Mouse (Mus musculus) liver, postnatal 0 days (tissue): ENCODE data around the gene Tmem72. TPM values are rescaled to one million over a fixed set of nuclear protein-coding genes. Genes with fewer than 3 reads are reported as not detected.
A peak's percentile ranks its signal among the peaks of the same experiment; 100 is the strongest.

Experiments used
- ATAC-seq: fragments of 200-750 bp; cut with Nextera tagmentation; 2 replicates; pipeline ENCODE4 v1.8.0; 2017; ENCODE audit warnings: mild to moderate bottlenecking, moderate library complexity
- DNase-seq: peaks from one replicate; pipeline ENCODE4 v3.0.0-alpha.2; 2016
- H3K27ac ChIP-seq: fragments of 300-500 bp; sonication (generic); 2 replicates; pipeline ENCODE4 v1.5.1; 2014; ENCODE audit warnings: antibody characterized with exemption, moderate library complexity, mild to moderate bottlenecking, low read depth
- H3K27me3 ChIP-seq: fragments of 300-500 bp; sonication (generic); 2 replicates; pipeline ENCODE4 v1.6.1; 2014; ENCODE audit warnings: low read length, control low read depth, mixed read lengths; ENCODE audit not compliant: insufficient read depth
- H3K36me3 ChIP-seq: fragments of 300-500 bp; sonication (generic); replicated peaks from 2 replicates; pipeline ENCODE4 v1.6.1; 2014; ENCODE audit warnings: mild to moderate bottlenecking, control low read depth, low read length, moderate library complexity, mixed read lengths; ENCODE audit not compliant: insufficient read depth
- H3K4me1 ChIP-seq: fragments of 300-500 bp; sonication (generic); 2 replicates; pipeline ENCODE4 v1.6.1; 2014; ENCODE audit warnings: antibody characterized with exemption, mild to moderate bottlenecking, control low read depth; ENCODE audit not compliant: insufficient read depth
- H3K4me2 ChIP-seq: fragments of 300-500 bp; sonication (generic); 2 replicates; pipeline ENCODE4 v1.6.1; 2014; ENCODE audit warnings: low read depth, mild to moderate bottlenecking, low read length, moderate library complexity, mixed read lengths
- H3K4me3 ChIP-seq: fragments of 300-500 bp; sonication (generic); 2 replicates; pipeline ENCODE4 v1.5.1; 2014; ENCODE audit warnings: low read depth, low read length
- H3K9ac ChIP-seq: fragments of 300-500 bp; sonication (generic); replicated peaks from 2 replicates; pipeline ENCODE4 v1.6.1; 2014; ENCODE audit warnings: mild to moderate bottlenecking, moderate library complexity
- H3K9me3 ChIP-seq: fragments of 300-500 bp; sonication (generic); 2 replicates; pipeline ENCODE4 v1.6.1; 2016; ENCODE audit warnings: mild to moderate bottlenecking, control low read depth, low read length, mixed read lengths
- CTCF ChIP-seq: sonication (generic); IDR thresholded peaks from 2 replicates; pipeline ENCODE4 v1.5.1; 2016; ENCODE audit warnings: antibody characterized with exemption, low read depth
- EP300 ChIP-seq: IDR thresholded peaks from 2 replicates; pipeline ENCODE4 v1.6.1; 2016; ENCODE audit warnings: antibody characterized with exemption, low read depth, mild to moderate bottlenecking
- WGBS: fragments of 180-500 bp; shearing (Covaris S2); extraction: QIAGEN DNeasy Blood & Tissue Kit; methylation state at CpG from one replicate; pipeline ENCODE4 v1.1.7; 2014; ENCODE audit not compliant: insufficient replicate concordance; 5-methylcytosine and 5-hydroxymethylcytosine counted together
- polyA plus RNA-seq: library from polyadenylated mRNA; unstranded; fragments of >200 nt; fragmentation: Nextera tagmentation; extraction: Ambion mirVana; gene quantifications from 2 replicates; pipeline ENCODE4 v1.2.1, GENCODE M21; 2015

Gene Tmem72
- polyA plus RNA-seq, 1 experiment from 2014 or later, result not detected

DNA sequence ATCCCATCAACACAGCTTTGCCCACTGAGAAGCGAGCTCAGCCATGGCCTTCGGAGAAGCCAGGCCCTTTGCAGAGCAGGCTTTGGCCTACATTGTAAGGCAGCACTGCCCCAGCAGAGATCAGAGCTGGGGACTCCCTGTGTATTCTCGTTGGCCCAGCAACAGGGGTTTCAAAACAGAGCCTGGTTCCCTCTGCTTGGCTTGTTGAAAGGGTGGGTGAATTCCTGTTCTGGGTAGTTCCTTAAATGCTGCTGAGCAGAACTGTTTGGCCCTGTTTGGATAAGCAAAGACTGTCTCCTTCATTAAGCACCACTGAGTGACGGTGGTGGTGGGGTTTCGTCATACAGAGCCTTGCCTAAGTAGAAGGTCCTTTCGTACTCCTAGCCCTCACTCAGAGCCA lies 52.7 kb downstream of the Tmem72 start:
- H3K4me3 ChIP-seq, result no peak overlapping the region
- no peaks in the 10 kb centered on the region for H3K27me3 ChIP-seq
- no peaks in the 10 kb centered on the region for H3K9me3 ChIP-seq
- ATAC-seq (peak; percentile 53), DNase-seq (no peak)
- no peaks in the 10 kb centered on the region for H3K36me3 ChIP-seq
- WGBS, result 48% methylated on average over 6 of the region's 6 CpGs
- H3K27ac ChIP-seq, result 0 out of 2 replicates have a peak overlapping the region, but pooled peaks have one; percentile 34
- no peak overlapping the region for H3K4me2 ChIP-seq
- no peak overlapping the region for H3K9ac ChIP-seq
- no peak for TF ChIP-seq CTCF
- no peak for TF ChIP-seq EP300
- peaks cover 3% of the 10 kb centered on the region; the same call in 1 of the 2 replicates for H3K4me1 ChIP-seq

- Histone ChIP-seq H3K9me3 (no peaks in the 10 kb centered on the region), H3K27ac (no peak overlapping the region), H3K4me3 (no peak overlapping the region), H3K27me3 (no peaks in the 10 kb centered on the region), H3K4me1 (peaks cover 3% of the 10 kb centered on the region; the same call in 1 of the 2 replicates), H3K36me3 (no peaks in the 10 kb centered on the region), H3K4me2 (no peak overlapping the region), H3K9ac (no peak overlapping the region)
- DNase-seq (no peak), ATAC-seq (no peak)
- no peak for TF ChIP-seq CTCF
- TF ChIP-seq EP300, result no peak
- 66% methylated on average over 2 of the region's 2 CpGs for WGBS
Measured at GRCm38 (mm10) chr6:116663364-116663763, 53.3 kb downstream of the Tmem72 start.

DNA sequence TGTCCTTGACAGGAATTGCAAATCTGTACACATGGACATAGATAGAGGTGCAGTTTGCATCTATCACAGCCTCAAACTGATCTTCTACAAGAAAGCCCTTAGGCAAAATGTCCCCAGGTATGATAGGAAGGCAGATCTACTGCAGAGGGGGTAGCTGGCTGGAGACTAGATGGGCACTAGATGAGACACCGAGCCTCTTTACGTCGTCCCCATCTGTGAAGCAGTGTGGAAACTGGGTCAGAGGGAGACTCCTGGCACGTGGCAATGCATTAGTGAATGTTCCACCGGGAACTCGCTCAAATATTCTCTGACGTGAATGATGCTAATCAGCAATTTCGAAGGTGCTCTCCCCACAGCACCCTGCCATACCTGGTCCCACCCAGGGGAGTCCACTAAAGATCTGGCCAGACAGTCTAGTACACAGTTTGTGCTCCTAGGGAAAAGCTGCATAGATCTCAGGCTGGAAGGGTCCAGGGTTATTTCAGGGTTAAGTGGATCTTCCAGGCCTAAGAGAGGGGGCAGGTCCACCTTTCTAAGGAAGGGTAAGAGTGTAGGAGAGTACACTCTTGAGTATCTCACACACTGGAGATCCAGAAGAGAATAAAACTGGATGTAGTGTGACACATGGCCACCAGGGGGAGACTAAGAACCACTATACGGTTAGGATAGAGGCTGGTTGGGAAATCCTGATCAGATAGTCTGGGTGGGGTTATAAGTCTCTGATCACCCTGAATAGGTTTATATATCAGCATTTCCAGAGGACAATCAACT lies 62.8 kb downstream of the Tmem72 start:
- peak; percentile 69 for ATAC-seq
- peaks cover 11% of the 10 kb centered on the region for H3K4me1 ChIP-seq
- WGBS, result 49% methylated on average over 9 of the region's 9 CpGs
- no peaks in the 10 kb centered on the region; the same call in 1 of the 2 replicates for H3K36me3 ChIP-seq
- no peaks in the 10 kb centered on the region for H3K9me3 ChIP-seq
- H3K27me3 ChIP-seq, result no peaks in the 10 kb centered on the region
- H3K9ac ChIP-seq, result peak overlapping the region; percentile 78
- peak; percentile 90 for TF ChIP-seq CTCF
- no peak; the same call in none of the 2 replicates for TF ChIP-seq EP300
- peak overlapping the region; percentile 95 for H3K27ac ChIP-seq
- H3K4me3 ChIP-seq, result no peak overlapping the region
- peak overlapping the region; percentile 60; the same call in 1 of the 2 replicates for H3K4me2 ChIP-seq
- peak; percentile 77 for DNase-seq

DNA sequence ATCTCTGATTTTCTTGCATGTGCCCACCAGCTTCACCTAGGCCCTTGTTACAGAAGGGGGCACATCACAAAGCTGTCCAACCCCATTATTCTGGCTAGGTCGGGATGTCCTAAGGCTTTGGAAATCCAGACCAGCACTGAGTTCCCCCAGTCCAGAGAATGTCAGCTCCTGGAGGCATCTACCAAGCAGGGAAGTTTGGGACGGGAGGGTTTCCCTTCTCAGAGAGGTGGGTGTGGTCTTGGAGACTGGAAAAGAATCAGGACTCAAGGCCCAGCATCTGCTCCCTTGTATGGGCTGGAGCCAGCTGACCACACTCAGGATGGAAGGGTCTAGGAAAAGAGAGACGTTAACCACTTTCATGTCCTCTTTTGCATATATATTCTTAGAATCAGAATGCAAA lies 63.5 kb downstream of the Tmem72 start:
- no peak for TF ChIP-seq CTCF
- no peak for TF ChIP-seq EP300
- H3K9ac ChIP-seq, result peak overlapping the region; percentile 78
- peak overlapping the region; percentile 95 for H3K27ac ChIP-seq
- H3K4me1 ChIP-seq, result peaks cover 11% of the 10 kb centered on the region
- ATAC-seq, result peak; percentile 12
- no peaks in the 10 kb centered on the region for H3K27me3 ChIP-seq
- no peaks in the 10 kb centered on the region for H3K9me3 ChIP-seq
- no peak for DNase-seq
- no peaks in the 10 kb centered on the region; the same call in 1 of the 2 replicates for H3K36me3 ChIP-seq
- peak overlapping the region; percentile 57; the same call in 1 of the 2 replicates for H3K4me3 ChIP-seq
- peak overlapping the region; percentile 60 for H3K4me2 ChIP-seq
- 50% methylated on average over 3 of the region's 3 CpGs for WGBS

- peak overlapping the region; percentile 95 for H3K27ac ChIP-seq
- no peaks in the 10 kb centered on the region for H3K9me3 ChIP-seq
- peak overlapping the region; percentile 78 for H3K9ac ChIP-seq
- H3K4me2 ChIP-seq, result peak overlapping the region; percentile 60
- peak; percentile 56 for DNase-seq
- ATAC-seq, result no peak
- 33% methylated on average over 20 of the region's 20 CpGs for WGBS
- TF ChIP-seq CTCF, result peak; percentile 59
- TF ChIP-seq EP300, result no peak
- H3K4me1 ChIP-seq, result peaks cover 14% of the 10 kb centered on the region
- no peaks in the 10 kb centered on the region; the same call in 1 of the 2 replicates for H3K36me3 ChIP-seq
- H3K4me3 ChIP-seq, result peak overlapping the region; percentile 57
- no peaks in the 10 kb centered on the region for H3K27me3 ChIP-seq
Measured at GRCm38 (mm10) chr6:116651437-116652118, 65.1 kb downstream of the Tmem72 start.

DNA sequence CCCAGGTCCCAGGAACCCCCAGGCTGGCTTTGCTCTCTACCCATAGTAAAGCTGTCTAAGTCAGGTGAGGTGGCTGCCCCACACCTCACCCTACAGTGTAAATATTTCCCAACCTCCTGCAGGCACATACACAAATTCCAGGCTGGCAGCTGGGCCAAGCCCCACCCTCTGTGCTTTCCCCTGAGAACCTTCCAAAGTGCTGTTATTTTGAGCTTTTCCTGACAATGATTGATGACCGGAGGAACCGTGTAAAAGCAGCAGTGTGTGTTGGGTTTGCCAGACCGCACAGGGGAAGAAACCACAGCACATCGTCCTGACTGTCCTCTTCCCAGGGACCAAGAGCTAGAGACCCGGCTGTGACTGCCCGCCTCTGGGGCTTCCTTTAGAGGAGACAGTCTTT lies 66.3 kb downstream of the Tmem72 start, which contains the start of gene Depp1:
Gene Depp1 (plus strand): TSS at position 204 of the 400 bp plus-strand sequence.
- no peaks in the 10 kb centered on the region for H3K27me3 ChIP-seq
- ATAC-seq (peak; percentile 76), DNase-seq (peak; percentile 76)
- H3K4me3 ChIP-seq, result peak within 1 kb of the TSS; percentile 57
- H3K27ac ChIP-seq, result peak within 1 kb of the TSS; percentile 95
- no peaks in the 10 kb centered on the region for H3K9me3 ChIP-seq
- H3K4me2 ChIP-seq, result peak within 1 kb of the TSS; percentile 60
- TF ChIP-seq CTCF, result no peak
- TF ChIP-seq EP300, result peak; percentile 89
- H3K4me1 ChIP-seq, result peaks cover 14% of the 10 kb centered on the region
- WGBS, result 6% methylated on average over 6 of the region's 6 CpGs
- H3K9ac ChIP-seq, result peak within 1 kb of the TSS; percentile 78
- H3K36me3 ChIP-seq, result no peaks in the 10 kb centered on the region; the same call in 1 of the 2 replicates
